Mouse (Mus musculus) regulatory T cell (primary cell): ENCODE data around the gene Lekr1.

Source experiments
- in situ Hi-C: fragments of 300-600 bp; cut with MboI, MseI; formaldehyde crosslinking; loops from one replicate; pipeline ENCODE4 v1.15.1; 2025; ENCODE audit warnings: high pct_unique_total_duplicates

The Lekr1 gene

DNA sequence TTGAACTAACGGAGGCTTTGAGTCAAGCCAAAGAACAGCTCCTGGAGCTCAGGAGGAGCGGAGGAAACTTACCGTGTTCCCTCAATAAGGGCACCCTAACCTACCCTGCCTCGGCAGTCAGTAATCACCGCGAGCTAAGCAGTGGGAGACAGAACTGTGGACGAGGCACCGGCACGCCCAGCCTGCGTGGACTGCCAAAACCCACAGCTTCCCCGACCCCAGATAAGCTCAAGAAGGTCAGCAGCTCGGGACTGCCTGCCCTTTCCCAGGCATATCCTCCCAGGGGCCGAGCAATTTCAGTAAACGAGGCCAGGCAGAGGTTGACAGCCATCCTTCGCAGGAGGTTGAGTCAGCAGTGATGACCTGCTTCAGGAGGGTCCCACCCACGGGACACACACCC is 164.8 kb downstream of the Lekr1 start:
- in situ Hi-C loops: no loop called here

DNA sequence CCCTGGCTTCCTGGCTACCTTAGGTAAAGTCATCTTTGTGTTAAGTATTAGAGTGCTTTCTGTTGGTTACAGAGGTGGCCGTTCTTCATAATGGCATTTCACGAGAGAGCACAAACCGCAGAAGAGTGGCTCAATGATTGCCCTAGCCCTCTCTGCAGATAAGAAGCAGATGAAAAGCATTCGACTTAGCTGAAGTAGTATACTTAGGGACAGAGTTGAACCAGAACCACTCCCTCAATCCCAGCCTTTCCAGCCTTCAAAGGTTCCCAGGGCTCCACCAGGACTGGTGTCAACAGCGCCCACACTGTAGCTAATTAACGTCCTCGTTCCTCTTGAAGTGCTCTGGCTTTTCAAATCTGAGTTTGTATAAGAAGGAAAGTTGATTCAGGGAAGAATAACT is 166.4 kb downstream of the Lekr1 start:
- in situ Hi-C loops: no loop called here

DNA sequence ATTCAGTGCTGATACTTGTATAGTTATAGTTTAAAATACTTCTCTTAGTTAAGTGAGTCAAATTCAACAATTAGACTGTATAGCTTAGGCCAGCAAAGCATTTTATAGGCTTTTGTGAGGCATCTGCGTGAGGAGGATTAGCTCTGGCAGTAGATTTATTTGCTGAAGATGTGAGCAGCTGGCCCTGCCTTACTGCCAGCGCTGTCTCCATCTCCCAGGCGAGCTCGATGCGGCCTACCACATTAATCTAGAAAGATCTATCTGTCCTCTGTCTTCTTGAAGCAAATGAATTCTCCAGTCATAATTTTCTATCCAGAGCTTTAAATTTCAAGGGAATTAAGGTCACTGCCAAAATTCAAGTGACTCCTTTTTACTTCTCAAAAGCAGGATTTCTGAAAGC is 170.4 kb downstream of the Lekr1 start:
- in situ Hi-C loops: no loop called here

DNA sequence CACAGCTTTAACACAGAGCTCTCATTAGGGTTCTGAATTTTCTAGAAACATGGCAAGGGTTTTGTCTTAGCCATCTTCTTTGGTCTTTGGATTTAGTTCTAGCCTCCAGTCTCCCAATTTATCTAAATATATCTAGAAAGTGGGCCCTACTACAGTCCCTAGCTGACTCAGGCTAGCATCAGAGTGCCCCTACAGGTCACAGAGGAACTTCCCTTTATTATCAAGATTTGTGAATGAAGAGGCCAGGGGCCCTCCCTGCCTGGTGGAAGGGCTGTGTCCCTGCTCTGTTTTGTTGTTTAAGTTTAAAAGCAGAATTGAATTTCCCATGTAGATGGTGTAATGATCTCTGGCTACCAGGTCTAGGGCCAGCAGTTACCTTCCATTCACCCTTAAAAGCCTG is 173.6 kb downstream of the Lekr1 start:
- in situ Hi-C loops: no loop called here

GRCm38 (mm10) chr3:65841175-65841574 is 175.1 kb downstream of the Lekr1 start:
- in situ Hi-C loops: no loop called here

- in situ Hi-C loops: no loop called here
Observed at GRCm38 (mm10) chr3:65842515-65843184, 176.6 kb downstream of the Lekr1 start.

DNA sequence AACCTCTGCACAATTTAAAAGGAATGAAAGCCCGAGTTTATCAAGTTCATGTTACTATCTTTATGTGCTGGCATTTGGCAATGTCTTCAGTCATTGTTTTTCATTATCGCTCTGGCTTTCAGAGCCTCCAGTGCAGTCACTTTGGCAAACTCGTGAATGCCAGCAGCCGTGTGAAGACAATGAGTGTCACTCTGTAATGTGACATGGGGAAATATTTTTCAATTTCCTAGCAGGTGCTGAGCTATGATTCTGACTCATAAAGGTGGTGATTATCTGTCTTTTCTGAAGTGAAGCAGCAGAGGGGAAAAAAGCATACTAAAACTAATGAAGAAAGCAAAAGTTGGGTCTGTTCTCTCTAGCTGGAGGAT is 177.1 kb downstream of the Lekr1 start:
- in situ Hi-C loops: no loop called here

GRCm38 (mm10) chr3:65844302-65844701 is 178.3 kb downstream of the Lekr1 start:
- in situ Hi-C loops: no loop called here

DNA sequence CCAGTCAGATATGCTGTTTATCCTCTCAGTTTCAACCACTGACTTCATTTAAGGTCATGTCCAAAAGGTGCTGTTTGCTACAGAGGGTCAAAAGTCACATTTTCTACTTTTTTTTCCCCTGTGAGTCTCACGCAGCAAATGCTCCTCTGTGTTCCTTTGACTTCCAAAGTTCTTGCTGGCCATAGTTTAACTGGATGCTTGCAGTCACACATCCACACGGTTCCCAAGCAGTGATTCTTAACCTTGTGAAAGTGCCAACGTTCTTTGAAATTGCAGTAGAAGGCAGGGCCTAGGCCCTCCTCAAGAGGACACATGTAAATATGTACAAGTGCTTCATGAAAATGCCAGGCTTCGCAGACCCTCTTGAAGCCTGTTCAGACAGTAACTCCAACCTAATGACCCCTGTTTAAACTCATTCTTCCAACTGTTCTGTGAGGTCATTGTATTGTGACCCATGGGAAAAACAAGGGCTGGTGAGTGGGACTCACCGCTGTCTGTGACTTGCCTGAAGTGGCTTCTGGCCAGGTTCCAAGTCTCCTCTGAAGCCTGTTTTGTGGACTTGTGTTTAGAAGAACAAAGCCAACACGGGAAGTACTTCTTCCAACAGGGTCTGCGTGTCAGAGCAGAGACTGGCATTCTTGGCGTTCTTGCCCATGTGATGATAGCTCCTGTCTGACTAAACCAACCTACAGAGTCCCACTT is 179.0 kb downstream of the Lekr1 start:
- in situ Hi-C loops: no loop called here

DNA sequence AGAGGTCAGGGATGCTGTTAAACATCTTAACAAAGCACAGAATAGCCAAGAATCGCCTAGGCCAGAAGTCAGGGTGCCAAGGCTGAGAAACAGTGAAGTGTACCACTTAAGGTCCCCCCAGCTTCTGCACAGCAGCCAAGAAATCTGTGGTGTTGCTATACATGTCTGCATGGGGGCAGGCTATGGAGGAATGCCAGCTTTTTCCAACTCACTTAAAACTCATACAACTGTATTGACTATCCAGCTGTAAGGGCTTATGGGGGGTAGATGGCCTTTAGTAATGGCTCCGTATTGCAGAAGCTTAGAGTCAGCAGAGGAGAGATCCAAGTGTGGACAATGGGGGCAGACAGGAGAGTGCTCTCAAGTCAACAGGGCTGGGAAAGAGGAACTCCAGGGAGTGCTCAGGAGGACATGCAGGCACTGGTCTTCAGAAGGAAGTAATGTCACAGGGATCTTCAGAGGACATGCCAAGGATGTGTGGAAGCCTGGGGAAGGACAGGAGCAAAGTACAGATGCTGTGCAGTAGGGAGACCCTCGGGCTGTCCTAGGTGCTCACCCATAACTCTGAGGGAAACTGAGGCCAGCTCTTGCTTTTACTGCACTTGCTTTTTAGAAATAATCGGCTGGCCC is 181.2 kb downstream of the Lekr1 start:
- in situ Hi-C loops: no loop called here

DNA sequence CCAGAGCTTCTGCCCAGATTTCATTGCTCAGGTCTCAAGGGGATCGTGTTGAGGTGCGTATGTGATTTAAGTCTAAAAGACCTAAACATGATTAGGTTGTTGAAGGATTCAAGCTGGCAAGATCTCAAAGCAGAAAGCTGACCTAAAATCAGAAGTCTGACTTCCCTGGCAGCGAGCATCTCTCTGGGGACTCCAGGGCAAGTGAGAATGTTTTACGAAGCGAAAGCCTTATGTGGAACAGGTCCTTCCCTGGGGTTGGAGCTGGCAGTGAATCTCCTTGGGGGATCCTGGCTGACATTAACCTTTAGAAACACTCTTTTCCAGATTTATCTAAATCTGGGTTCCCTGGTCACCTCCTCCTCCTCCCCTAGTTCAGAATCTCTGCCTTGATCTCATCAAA is 187.7 kb downstream of the Lekr1 start:
- in situ Hi-C loops: no loop called here

DNA sequence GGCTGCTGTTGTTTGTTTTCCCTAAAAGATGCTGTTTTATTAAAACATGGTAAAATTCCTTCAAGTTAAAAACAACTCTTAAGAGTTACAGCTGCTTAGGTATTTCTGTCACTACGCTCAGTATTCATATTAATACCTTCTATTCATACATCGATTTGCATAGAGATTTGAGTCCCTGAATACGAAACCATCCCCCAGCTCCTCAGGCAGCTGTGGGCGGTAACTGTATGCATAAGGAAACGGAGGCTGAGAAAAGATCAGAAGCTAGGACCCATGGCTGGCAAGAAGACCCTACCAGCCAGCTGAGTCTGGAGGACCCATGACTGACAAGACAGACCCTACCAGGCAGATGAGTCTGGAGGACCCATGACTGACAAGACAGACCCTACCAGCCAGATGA is 189.5 kb downstream of the Lekr1 start:
- in situ Hi-C loops: no loop called here

DNA sequence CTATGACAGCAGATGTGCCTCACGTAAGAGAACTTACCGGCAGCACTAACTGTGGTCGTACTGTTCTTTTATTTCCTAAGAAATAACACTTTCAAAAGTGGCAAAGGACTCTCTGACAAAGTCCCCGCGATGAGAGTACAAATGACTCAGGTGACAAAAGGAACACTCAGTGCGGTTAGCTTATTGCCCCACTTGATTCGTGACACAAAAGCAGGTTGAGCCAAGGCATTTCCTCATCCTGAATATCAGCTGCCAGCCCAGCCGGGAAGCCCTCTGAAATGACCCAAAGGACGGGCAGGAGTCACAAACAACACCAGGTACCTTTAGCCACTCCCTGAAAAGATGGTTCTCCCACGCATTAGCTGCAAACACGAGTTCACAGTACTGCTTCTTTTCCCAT is 192.1 kb downstream of the Lekr1 start:
- in situ Hi-C loops: no loop called here

GRCm38 (mm10) chr3:65858741-65859348 is 192.8 kb downstream of the Lekr1 start:
- in situ Hi-C loops: no loop called here

DNA sequence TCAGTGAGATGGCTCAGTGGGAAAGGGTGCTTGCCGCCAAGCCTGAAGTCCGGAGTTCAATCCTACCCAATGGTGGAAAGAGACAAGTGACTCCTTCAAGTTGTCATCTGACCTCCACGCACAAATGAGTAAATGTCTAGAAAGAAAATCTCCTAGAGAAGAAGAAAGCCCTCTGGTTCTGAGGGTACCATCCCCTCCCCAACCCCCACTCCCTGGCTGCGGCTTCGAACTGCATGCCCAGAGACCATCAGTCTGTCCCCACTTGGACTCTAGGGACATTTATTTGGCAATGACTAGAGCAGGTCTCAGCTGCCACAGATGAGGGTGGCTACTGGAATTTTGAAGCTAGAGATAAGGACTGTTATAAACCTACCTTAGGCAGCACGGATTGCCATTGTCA is 193.7 kb downstream of the Lekr1 start:
- in situ Hi-C loops: no loop called here

- in situ Hi-C loops: no loop called here
Observed at GRCm38 (mm10) chr3:65860903-65861302, 194.9 kb downstream of the Lekr1 start.

DNA sequence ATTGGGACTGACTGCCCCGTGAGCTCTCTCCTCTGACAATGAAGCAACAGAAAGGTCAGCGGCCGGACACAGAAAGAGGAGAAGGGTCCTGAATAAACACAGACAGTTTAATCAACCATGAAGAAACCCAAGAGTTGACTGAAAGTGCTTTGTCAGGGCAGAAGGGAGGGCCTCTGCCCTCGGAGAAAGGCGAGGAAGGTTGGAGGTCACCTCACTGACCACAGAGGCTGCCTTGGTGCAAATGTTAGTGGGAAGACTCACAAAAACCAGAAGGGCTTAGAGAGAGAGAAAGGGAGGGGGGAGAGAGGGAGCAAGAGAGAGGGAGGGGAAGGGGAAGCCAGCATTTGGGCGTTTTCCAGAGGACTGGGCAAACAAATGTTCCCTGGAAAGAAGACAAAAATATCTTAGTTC is 195.4 kb downstream of the Lekr1 start:
- in situ Hi-C loops: no loop called here

DNA sequence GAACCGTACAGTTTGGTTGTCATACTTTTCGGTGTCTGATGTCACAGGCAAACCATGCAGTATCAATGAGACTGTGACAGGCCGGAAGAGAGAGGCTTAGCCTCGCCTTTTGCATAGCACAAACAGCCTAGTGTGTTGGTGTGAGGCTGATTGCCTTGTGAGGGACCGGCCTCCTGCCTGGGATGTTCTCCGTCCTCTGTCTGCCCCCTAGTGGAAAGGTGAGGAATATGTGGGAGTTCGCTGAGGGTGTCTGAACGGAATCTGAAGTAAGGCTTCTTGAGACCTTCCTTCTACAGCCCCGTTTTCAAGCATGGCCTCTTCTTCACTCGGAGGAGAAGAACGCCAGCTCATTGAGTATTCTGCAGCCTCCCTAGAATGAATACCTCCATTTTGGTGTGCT is 197.3 kb downstream of the Lekr1 start:
- in situ Hi-C loops: no loop called here

DNA sequence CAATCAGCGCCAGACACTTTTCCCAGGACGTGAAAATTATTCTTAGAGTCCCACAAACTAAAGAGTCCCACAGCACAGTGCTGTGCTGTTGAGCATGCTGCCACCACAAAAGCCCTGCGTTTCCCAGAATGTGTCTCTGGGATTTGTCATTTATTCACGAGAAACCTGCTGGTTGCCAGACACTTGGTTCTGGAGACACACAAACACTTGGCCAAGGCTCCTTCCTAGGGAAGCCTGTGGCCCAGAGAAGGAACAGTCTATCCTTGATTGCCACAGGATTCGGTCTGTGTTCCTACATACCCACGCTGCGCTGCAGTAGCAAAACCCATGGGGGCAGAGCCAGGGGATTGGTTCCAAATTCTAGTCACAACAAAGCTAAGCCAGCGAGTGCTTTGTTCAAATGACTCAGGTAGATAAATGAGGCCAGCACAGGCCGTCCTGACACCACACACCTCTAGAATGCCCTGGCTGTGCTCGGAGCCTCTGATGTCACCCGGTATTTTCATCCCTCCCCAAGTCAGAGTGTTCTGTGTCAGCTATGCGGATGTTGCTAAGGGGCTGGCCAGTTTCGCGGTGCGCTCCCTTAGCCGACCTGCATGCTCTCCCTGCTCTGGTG is 197.8 kb downstream of the Lekr1 start:
- in situ Hi-C loops: no loop called here

DNA sequence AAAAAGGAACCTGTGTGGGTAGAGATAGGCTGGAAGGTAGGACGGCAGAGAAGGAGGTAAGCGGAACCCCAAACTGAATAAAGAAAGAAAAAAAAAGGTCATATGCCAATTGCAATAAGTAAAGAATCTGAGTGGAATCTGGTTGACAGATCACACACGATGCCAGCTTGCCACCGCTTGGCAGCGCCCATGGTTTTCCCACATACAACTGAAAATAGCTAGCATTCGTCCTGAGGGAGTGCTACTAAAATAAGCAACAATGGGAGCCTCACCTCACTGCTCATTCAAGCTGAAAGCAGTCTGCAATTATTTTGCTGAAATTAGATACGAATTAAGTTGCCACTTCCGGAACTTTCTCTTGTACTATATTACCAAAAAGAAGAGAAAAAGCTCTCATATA is 202.9 kb downstream of the Lekr1 start:
- in situ Hi-C loops: no loop called here

- in situ Hi-C loops: no loop called here
Observed at GRCm38 (mm10) chr3:65869724-65870123, 203.7 kb downstream of the Lekr1 start.

GRCm38 (mm10) chr3:65871188-65871603 is 205.2 kb downstream of the Lekr1 start:
- in situ Hi-C loops: no loop called here
